Mouse (Mus musculus): ENCODE measurements at regions not wholly inside any gene's neighbourhood (a gene's known extent, or its start where the extent isn't known, plus 50 kb on each side); places are given as distances from the start of the nearest gene placed in this dataset.

DNA sequence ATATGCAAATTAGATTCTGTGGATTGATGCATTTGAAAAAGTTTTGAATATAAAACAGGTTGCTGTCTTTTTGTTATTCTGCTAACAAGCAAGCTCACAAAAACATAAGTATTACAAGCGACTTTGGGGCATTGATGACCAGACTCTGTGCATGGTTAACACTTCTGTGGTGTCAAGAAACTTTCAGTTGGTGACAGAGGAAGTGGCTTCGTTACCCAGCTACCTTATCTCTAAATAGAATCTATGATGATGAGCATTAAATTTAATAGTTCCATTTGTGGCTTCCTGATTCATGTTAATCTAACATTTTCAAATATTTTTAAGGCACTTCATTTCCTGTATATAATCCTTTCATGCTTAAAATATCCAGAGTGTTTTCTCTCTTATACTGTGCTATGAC lies 100.8 kb downstream of the Tm2d1 start:
- ATAC-seq (replicated peaks; ENCODE audit: low FRiP score, low read depth) (no peak), DNase-seq (ENCODE audit: low spot score) (peak; percentile 3)
- no peak for TF ChIP-seq CTCF (IDR thresholded peaks at IDR 0.05; ENCODE audit: low read depth)
- Histone ChIP-seq H3K4me3 (replicated peaks; ENCODE audit: low read depth, low read length) (no peak overlapping the region), H3K9ac (ENCODE audit: low read depth, low read length) (no peak overlapping the region), H3K36me3 (ENCODE audit: insufficient read depth, low read length) (no peaks in the 10 kb centered on the region), H3K4me2 (ENCODE audit: low read length) (no peak overlapping the region), H3K4me1 (replicated peaks; ENCODE audit: insufficient read depth, low read length) (no peaks in the 10 kb centered on the region), H3K9me3 (replicated peaks; ENCODE audit: low read length) (no peaks in the 10 kb centered on the region), H3K27me3 (ENCODE audit: insufficient read depth, low read length) (no peaks in the 10 kb centered on the region), H3K27ac (no peak overlapping the region)
- WGBS, result 70% methylated on average over 2 of the region's 2 CpGs

- WGBS, result 84% methylated on average over 7 of the region's 7 CpGs
- Histone ChIP-seq H3K36me3 (ENCODE audit: insufficient read depth, low read length) (no peaks in the 10 kb centered on the region), H3K4me3 (replicated peaks; ENCODE audit: low read depth, low read length) (no peak overlapping the region), H3K4me2 (ENCODE audit: low read length) (no peak overlapping the region), H3K4me1 (replicated peaks; ENCODE audit: insufficient read depth, low read length) (no peaks in the 10 kb centered on the region), H3K27ac (no peak overlapping the region), H3K9ac (ENCODE audit: low read depth, low read length) (no peak overlapping the region), H3K9me3 (replicated peaks; ENCODE audit: low read length) (no peaks in the 10 kb centered on the region), H3K27me3 (ENCODE audit: insufficient read depth, low read length) (no peaks in the 10 kb centered on the region)
- TF ChIP-seq CTCF (IDR thresholded peaks at IDR 0.05; ENCODE audit: low read depth), result no peak
- no peak for DNase-seq (ENCODE audit: low spot score)
- no peak for ATAC-seq (replicated peaks; ENCODE audit: low FRiP score, low read depth)
Measured at GRCm38 (mm10) chr4:98258336-98258735, 124.8 kb downstream of the Tm2d1 start.

DNA sequence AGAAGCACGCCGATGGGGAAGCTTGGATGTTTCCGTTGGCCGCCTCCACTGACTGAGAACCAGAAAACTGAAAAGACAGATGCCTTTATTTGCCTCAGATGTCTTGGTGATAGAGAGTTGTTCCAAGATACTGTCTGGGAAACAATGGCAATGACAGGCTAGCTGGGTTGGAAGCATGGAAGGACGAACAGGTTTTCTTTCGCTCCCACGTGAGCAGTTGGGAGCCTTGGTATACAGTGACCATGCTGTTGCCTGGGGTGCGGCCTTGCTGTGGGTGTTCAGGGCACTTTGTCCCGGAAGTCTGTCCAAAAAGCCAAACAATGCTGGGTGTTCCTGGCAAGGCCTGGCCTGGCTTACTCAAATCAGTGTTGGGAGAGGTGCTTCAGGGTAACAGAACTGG lies 125.4 kb downstream of the Tm2d1 start:
- H3K27me3 ChIP-seq (ENCODE audit: insufficient read depth, low read length), result no peaks in the 10 kb centered on the region
- no peak for ATAC-seq (replicated peaks; ENCODE audit: low FRiP score, low read depth)
- no peak for DNase-seq (ENCODE audit: low spot score)
- H3K4me2 ChIP-seq (ENCODE audit: low read length), result no peak overlapping the region
- no peak overlapping the region for H3K9ac ChIP-seq (ENCODE audit: low read depth, low read length)
- H3K4me1 ChIP-seq (replicated peaks; ENCODE audit: insufficient read depth, low read length), result no peaks in the 10 kb centered on the region
- H3K27ac ChIP-seq, result no peak overlapping the region
- WGBS, result 90% methylated on average over 9 of the region's 9 CpGs
- no peak for TF ChIP-seq CTCF (IDR thresholded peaks at IDR 0.05; ENCODE audit: low read depth)
- no peaks in the 10 kb centered on the region for H3K9me3 ChIP-seq (replicated peaks; ENCODE audit: low read length)
- H3K4me3 ChIP-seq (replicated peaks; ENCODE audit: low read depth, low read length), result no peak overlapping the region
- no peaks in the 10 kb centered on the region for H3K36me3 ChIP-seq (ENCODE audit: insufficient read depth, low read length)

GRCm38 (mm10) chr4:98254856-98255853 lies 128.0 kb downstream of the Tm2d1 start:
- Histone ChIP-seq H3K27ac (no peak overlapping the region), H3K36me3 (ENCODE audit: insufficient read depth, low read length) (no peaks in the 10 kb centered on the region), H3K9ac (ENCODE audit: low read depth, low read length) (no peak overlapping the region), H3K27me3 (ENCODE audit: insufficient read depth, low read length) (no peaks in the 10 kb centered on the region), H3K9me3 (replicated peaks; ENCODE audit: low read length) (no peaks in the 10 kb centered on the region), H3K4me1 (replicated peaks; ENCODE audit: insufficient read depth, low read length) (no peaks in the 10 kb centered on the region), H3K4me2 (ENCODE audit: low read length) (no peak overlapping the region), H3K4me3 (replicated peaks; ENCODE audit: low read depth, low read length) (no peak overlapping the region)
- WGBS, result 63% methylated on average over 18 of the region's 18 CpGs
- peak; percentile 39 for DNase-seq (ENCODE audit: low spot score)
- peak; percentile 53; the same call in 1 of the 2 replicates for TF ChIP-seq CTCF (IDR thresholded peaks at IDR 0.05; ENCODE audit: low read depth)
- ATAC-seq (replicated peaks; ENCODE audit: low FRiP score, low read depth), result no peak

DNA sequence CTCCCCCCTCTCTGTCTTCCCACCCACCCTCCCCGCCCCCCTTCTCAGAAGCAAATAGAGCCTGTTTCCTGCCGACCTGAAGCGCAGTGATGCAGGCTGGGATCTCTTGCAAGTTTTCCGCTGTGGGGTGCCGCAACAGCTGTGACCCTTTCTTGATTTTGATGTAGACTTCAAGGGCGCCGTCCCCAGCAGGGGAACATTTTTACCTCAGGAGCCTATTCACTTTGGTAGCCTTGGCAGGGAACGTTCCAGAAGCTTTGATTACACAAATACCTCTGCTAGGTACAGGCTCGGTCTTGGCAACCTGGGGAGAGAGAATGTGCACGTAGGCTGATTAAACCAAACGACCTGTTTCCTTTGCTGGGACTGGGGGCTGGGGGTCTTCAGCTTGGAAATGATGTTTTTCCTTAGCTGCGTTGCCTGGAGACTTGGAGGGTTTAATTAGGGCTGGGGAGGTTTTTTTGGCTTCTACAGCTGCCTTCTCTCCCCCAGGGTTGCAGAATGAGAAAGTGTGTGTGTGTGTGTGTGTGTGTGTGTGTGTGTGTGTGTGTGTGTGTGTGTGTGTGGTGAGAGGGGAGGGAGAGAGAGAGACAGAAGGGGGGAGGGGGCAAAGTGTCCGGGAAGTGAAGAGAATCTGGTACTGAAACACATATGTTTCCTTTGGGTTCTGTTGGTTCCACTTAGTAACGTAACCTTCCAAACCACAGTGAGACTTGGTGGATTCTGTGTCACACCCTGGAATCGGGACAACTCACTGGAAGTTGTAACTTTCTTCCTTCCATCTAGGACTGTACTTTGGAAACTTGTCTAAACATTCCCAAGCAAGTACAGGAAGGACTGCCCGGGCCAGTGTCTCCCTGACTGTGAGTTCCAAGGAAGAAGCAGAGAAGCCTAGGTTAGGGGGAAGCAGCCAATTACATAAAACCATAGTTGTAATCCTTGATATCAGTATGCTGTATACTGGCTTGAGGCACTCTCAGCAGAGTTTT lies 138.9 kb downstream of the Tm2d1 start:
- Histone ChIP-seq H3K36me3 (ENCODE audit: insufficient read depth, low read length) (no peaks in the 10 kb centered on the region), H3K9me3 (replicated peaks; ENCODE audit: low read length) (no peaks in the 10 kb centered on the region), H3K9ac (ENCODE audit: low read depth, low read length) (no peak overlapping the region), H3K27ac (0 out of 2 replicates have a peak overlapping the region, but pooled peaks have one; percentile 25), H3K4me1 (replicated peaks; ENCODE audit: insufficient read depth, low read length) (no peaks in the 10 kb centered on the region), H3K4me2 (ENCODE audit: low read length) (peak overlapping the region; percentile 43), H3K4me3 (replicated peaks; ENCODE audit: low read depth, low read length) (no peak overlapping the region), H3K27me3 (ENCODE audit: insufficient read depth, low read length) (no peaks in the 10 kb centered on the region)
- ATAC-seq (replicated peaks; ENCODE audit: low FRiP score, low read depth), result 0 out of 2 replicates have a peak, but pooled peaks have one; percentile 40
- DNase-seq (ENCODE audit: low spot score), result peak; percentile 50
- TF ChIP-seq CTCF (IDR thresholded peaks at IDR 0.05; ENCODE audit: low read depth), result no peak
- WGBS, result 11% methylated on average over 15 of the region's 16 CpGs

GRCm38 (mm10) chr4:98243502-98243901 lies 139.6 kb downstream of the Tm2d1 start:
- Histone ChIP-seq H3K4me2 (ENCODE audit: low read length) (no peak overlapping the region), H3K4me1 (replicated peaks; ENCODE audit: insufficient read depth, low read length) (no peaks in the 10 kb centered on the region)

More at GRCm38 (mm10) chr4:98243502-98243901, 139.6 kb downstream of the Tm2d1 start:
- peak; percentile 86 for TF ChIP-seq CTCF (IDR thresholded peaks at IDR 0.05; ENCODE audit: low read depth)
- Histone ChIP-seq H3K36me3 (ENCODE audit: insufficient read depth, low read length) (no peaks in the 10 kb centered on the region), H3K9me3 (replicated peaks; ENCODE audit: low read length) (no peaks in the 10 kb centered on the region), H3K27ac (no peak overlapping the region), H3K27me3 (ENCODE audit: insufficient read depth, low read length) (no peaks in the 10 kb centered on the region), H3K9ac (ENCODE audit: low read depth, low read length) (no peak overlapping the region), H3K4me3 (replicated peaks; ENCODE audit: low read depth, low read length) (no peak overlapping the region)
- peak; percentile 87 for DNase-seq (ENCODE audit: low spot score)
- ATAC-seq (replicated peaks; ENCODE audit: low FRiP score, low read depth), result peak; percentile 72; the same call in 1 of the 2 replicates
- 7% methylated on average over 6 of the region's 6 CpGs for WGBS
